Mouse (Mus musculus): ENCODE measurements around the gene Apol11a. TPM values are rescaled to one million over a fixed set of nuclear protein-coding genes. Genes with fewer than 3 reads are reported as not detected.
"Not testable (repeated sequence)": the region's sequence is repeated elsewhere in the genome, so short reads cannot be mapped to it uniquely, and the experiment has no call there.

Gene Apol11a
- not detected in 2 replicates for total RNA-seq (2014; rRNA removed)
- not detected in 2 replicates for polyA plus RNA-seq (2015; fragmentation: Nextera tagmentation; extraction: Ambion mirVana)

GRCm38 (mm10) chr15:77507966-77508365, at the start of gene Apol11a:
Apol11a (plus strand) TSS chr15:77508271.
- H3K4me2 ChIP-seq (ENCODE audit: low read depth, low read length, poor library complexity, severe bottlenecking); H3K4me3 ChIP-seq (ENCODE audit: low read depth, low read length); H3K9ac ChIP-seq (replicated peaks; ENCODE audit: low read length, poor library complexity, severe bottlenecking); H3K36me3 ChIP-seq (ENCODE audit: insufficient read depth, low read length); DNase-seq (ENCODE audit: low spot score); H3K27ac ChIP-seq (ENCODE audit: low read depth, low read length); H3K9me3 ChIP-seq (ENCODE audit: low read length); ATAC-seq (ENCODE audit: low FRiP score); H3K4me1 ChIP-seq (ENCODE audit: insufficient read depth, low read length); H3K27me3 ChIP-seq (ENCODE audit: insufficient read depth, low read length): not testable (repeated sequence)

DNA sequence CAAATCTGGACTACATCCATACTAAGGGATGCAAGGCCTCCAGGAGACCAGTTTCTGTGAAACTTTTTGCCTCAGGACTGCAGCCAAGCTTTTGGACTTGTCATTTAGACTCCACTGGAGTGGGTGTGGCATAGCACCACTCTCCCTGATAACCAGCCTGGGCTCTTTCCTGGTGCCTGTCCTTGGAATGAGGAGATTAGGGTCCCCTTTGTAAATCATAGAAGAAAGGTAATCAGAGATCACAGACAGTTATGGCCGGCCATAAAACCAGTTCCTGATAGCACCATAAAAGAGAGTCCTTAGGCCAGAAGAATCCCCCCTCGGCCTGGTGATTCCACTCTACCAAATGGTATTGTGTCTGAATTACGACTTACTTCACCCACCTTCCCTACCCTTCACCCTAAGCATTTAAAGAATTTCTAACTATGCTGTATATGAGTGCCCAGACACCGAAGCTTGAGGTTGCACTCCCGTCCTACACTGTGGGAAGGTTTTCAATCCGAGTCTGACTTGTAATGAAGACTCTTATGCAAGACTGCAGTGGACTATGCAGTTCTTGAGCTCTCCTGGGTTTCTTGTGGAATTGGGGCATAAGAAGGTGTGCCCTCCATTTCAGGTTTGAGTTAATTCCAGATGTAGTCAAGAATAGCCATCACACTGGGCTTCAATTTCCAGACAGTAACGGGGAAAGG, 33.2 kb upstream of the Apol11a start:
- ATAC-seq (ENCODE audit: low FRiP score); H3K4me3 ChIP-seq (ENCODE audit: low read depth, low read length); H3K27ac ChIP-seq (ENCODE audit: low read depth, low read length); H3K36me3 ChIP-seq (ENCODE audit: insufficient read depth, low read length); H3K4me2 ChIP-seq (ENCODE audit: low read depth, low read length, poor library complexity, severe bottlenecking); H3K27me3 ChIP-seq (ENCODE audit: insufficient read depth, low read length); H3K9me3 ChIP-seq (ENCODE audit: low read length); H3K4me1 ChIP-seq (ENCODE audit: insufficient read depth, low read length); DNase-seq (ENCODE audit: low spot score); H3K9ac ChIP-seq (replicated peaks; ENCODE audit: low read length, poor library complexity, severe bottlenecking): not testable (repeated sequence)
- WGBS = 89% methylated on average over 7 of the region's 7 CpGs

DNA sequence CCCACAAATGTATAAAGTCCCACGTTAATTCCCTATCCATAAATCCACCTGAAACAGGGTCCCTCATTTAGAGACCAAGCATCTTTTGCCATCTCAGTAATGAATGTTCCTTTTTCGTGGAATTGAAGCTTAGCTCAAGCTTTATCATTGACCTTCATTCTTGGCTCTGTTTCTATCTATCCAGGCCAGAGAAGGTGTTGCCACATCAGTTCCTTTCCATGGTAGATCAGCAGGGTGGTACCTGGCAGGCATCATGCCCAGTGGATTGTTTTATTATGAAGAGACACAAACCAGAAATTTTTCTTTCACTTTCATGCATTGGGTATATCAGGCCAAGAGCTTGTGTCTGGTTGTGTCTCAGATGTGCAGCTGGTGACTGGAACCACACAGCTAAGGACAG, 31.4 kb upstream of the Apol11a start, which contains the start of gene Apol10a:
Gene Apol10a (plus strand): TSS at position 355 of the 400 bp plus-strand sequence.
- not testable (repeated sequence) for H3K27ac ChIP-seq (ENCODE audit: low read depth, low read length); H3K4me1 ChIP-seq (ENCODE audit: insufficient read depth, low read length); H3K27me3 ChIP-seq (ENCODE audit: insufficient read depth, low read length); H3K4me2 ChIP-seq (ENCODE audit: low read depth, low read length, poor library complexity, severe bottlenecking); H3K4me3 ChIP-seq (ENCODE audit: low read depth, low read length); H3K9me3 ChIP-seq (ENCODE audit: low read length); H3K36me3 ChIP-seq (ENCODE audit: insufficient read depth, low read length); DNase-seq (ENCODE audit: low spot score); ATAC-seq (ENCODE audit: low FRiP score); H3K9ac ChIP-seq (replicated peaks; ENCODE audit: low read length, poor library complexity, severe bottlenecking)
- 79% methylated on average over 2 of the region's 2 CpGs for WGBS

DNA sequence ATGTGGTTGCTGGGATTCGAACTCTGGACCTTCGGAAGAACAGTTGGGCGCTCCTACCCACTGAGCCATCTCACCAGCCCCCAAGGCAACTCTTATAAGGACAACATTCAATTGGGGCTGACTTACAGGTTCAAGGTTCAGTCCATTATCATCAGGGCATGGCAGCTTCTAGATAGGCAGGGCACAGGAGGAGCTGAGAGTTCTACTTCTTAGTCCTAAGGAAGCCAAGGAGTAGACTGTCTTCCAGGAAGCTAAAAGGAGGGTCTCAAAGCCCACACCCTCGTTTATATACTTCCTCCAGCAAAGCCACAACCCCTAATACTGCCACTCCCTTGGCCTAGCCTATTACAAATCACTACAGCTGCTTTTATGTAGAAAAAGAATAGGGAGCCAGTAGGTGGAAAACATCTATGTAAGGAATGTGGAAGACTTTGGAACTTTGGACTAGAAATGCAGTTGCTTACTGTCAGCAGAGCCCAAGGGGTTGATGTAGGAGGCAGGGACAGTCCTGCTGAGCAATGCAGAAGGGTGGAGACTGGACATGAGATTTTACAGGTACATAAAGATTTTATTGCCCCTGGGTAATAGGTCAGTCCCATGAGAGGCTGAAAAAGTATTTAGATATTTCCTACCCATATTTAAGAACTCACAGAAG, 25.8 kb upstream of the Apol11a start:
- Histone ChIP-seq H3K27ac (ENCODE audit: low read depth, low read length) (no peak overlapping the region), H3K27me3 (ENCODE audit: insufficient read depth, low read length) (no peaks in the 10 kb centered on the region), H3K9me3 (ENCODE audit: low read length) (no peaks in the 10 kb centered on the region), H3K4me2 (ENCODE audit: low read depth, low read length, poor library complexity, severe bottlenecking) (no peak overlapping the region), H3K36me3 (ENCODE audit: insufficient read depth, low read length) (no peaks in the 10 kb centered on the region), H3K4me3 (ENCODE audit: low read depth, low read length) (no peak overlapping the region), H3K9ac (replicated peaks; ENCODE audit: low read length, poor library complexity, severe bottlenecking) (no peak overlapping the region), H3K4me1 (ENCODE audit: insufficient read depth, low read length) (no peaks in the 10 kb centered on the region)
- 71% methylated on average over 4 of the region's 4 CpGs for WGBS
- no peak for DNase-seq (ENCODE audit: low spot score)
- no peak for TF ChIP-seq CTCF (IDR thresholded peaks at IDR 0.05)
- no peak for ATAC-seq (ENCODE audit: low FRiP score)

DNA sequence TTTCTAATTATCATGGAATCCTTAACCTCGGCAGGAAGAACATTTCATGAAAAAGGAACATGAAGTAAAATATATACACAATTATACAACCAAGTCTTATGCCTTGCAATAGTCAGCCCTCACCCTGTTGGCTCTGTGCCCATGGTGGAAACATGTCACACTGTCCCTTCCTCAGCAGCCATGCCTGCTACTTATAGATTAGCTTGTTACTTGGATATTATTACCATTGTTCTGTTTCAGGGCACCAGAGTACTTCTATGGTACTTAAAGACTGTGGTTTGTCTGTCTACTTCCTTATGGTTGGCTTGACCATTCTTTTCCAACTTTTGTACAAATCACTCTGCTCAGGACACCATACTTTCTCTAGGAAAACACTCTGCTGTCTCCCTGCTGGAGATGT, 14.9 kb upstream of the Apol11a start:
- ATAC-seq (ENCODE audit: low FRiP score); DNase-seq (ENCODE audit: low spot score); H3K4me2 ChIP-seq (ENCODE audit: low read depth, low read length, poor library complexity, severe bottlenecking); H3K9ac ChIP-seq (replicated peaks; ENCODE audit: low read length, poor library complexity, severe bottlenecking); H3K9me3 ChIP-seq (ENCODE audit: low read length); H3K4me1 ChIP-seq (ENCODE audit: insufficient read depth, low read length); H3K27ac ChIP-seq (ENCODE audit: low read depth, low read length); H3K36me3 ChIP-seq (ENCODE audit: insufficient read depth, low read length); H3K27me3 ChIP-seq (ENCODE audit: insufficient read depth, low read length); H3K4me3 ChIP-seq (ENCODE audit: low read depth, low read length): not testable (repeated sequence)
- no CpG with 5 or more reads among the region's 1 CpGs for WGBS

GRCm38 (mm10) chr15:77494694-77495093, 13.4 kb upstream of the Apol11a start:
- not testable (repeated sequence) for H3K9me3 ChIP-seq (ENCODE audit: low read length); H3K27me3 ChIP-seq (ENCODE audit: insufficient read depth, low read length); H3K9ac ChIP-seq (replicated peaks; ENCODE audit: low read length, poor library complexity, severe bottlenecking); H3K4me2 ChIP-seq (ENCODE audit: low read depth, low read length, poor library complexity, severe bottlenecking); H3K4me3 ChIP-seq (ENCODE audit: low read depth, low read length); H3K27ac ChIP-seq (ENCODE audit: low read depth, low read length); ATAC-seq (ENCODE audit: low FRiP score); DNase-seq (ENCODE audit: low spot score); H3K4me1 ChIP-seq (ENCODE audit: insufficient read depth, low read length); H3K36me3 ChIP-seq (ENCODE audit: insufficient read depth, low read length)
- 72% methylated on average over 1 of the region's 1 CpGs for WGBS

DNA sequence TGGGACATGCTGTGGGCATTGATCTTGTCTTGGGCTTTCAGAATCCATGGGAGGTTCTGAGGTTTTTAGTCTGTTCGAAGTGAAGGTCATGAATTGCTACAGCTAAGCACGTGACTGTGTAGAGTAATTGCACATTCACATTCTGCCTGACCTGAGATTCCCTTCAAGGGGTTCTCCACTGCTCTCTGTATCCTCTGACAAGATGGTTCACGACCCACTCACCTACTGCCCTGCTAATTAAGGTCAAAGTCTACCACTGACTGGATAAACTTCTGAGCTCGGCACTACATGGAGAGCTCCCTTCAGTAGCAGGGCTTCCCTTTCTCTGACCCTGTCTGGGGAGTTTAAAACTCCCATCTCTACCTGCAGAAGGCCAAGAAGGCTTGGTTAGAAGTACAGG, 12.5 kb downstream of the Apol11a start:
- H3K4me3 ChIP-seq (ENCODE audit: low read depth, low read length); H3K36me3 ChIP-seq (ENCODE audit: insufficient read depth, low read length); H3K9me3 ChIP-seq (ENCODE audit: low read length); DNase-seq (ENCODE audit: low spot score); H3K9ac ChIP-seq (replicated peaks; ENCODE audit: low read length, poor library complexity, severe bottlenecking); H3K27me3 ChIP-seq (ENCODE audit: insufficient read depth, low read length); ATAC-seq (ENCODE audit: low FRiP score); H3K27ac ChIP-seq (ENCODE audit: low read depth, low read length); H3K4me2 ChIP-seq (ENCODE audit: low read depth, low read length, poor library complexity, severe bottlenecking); H3K4me1 ChIP-seq (ENCODE audit: insufficient read depth, low read length): not testable (repeated sequence)
- 72% methylated on average over 4 of the region's 4 CpGs for WGBS
